Mouse (Mus musculus) macrophage (primary cell): ENCODE data around the gene Papln. TPM values are rescaled to one million over a fixed set of nuclear protein-coding genes. Genes with fewer than 3 reads are reported as not detected.

Experiments used
- H3K27ac ChIP-seq: fragments of 350-480 bp; formaldehyde crosslinking; 2 replicates; pipeline ENCODE4 v1.9.0; 2021
- H3K36me3 ChIP-seq: fragments of 350-480 bp; formaldehyde crosslinking; 2 replicates; pipeline ENCODE4 v1.9.0; 2021; ENCODE audit errors: inconsistent target
- H3K4me3 ChIP-seq: fragments of 350-480 bp; formaldehyde crosslinking; 2 replicates; pipeline ENCODE4 v1.9.0; 2021; ENCODE audit errors: inconsistent target
- H3K79me2 ChIP-seq: fragments of 350-480 bp; formaldehyde crosslinking; 2 replicates; pipeline ENCODE4 v1.9.0; 2021; ENCODE audit errors: inconsistent target
- WGBS: methylation state at CpG from one replicate; pipeline ENCODE4 v1.1.7; 2026; ENCODE audit warnings: inconsistent platforms; ENCODE audit not compliant: missing documents; 5-methylcytosine and 5-hydroxymethylcytosine counted together
- polyA plus RNA-seq: library from polyadenylated mRNA; stranded (reverse); fragments of 250-400 nt; gene quantifications from 3 replicates; pipeline ENCODE4 v1.2.4, GENCODE M21; 2018; ENCODE audit warnings: inconsistent platforms

The Papln gene
- polyA plus RNA-seq, 1 experiment from 2014 or later = not detected

DNA sequence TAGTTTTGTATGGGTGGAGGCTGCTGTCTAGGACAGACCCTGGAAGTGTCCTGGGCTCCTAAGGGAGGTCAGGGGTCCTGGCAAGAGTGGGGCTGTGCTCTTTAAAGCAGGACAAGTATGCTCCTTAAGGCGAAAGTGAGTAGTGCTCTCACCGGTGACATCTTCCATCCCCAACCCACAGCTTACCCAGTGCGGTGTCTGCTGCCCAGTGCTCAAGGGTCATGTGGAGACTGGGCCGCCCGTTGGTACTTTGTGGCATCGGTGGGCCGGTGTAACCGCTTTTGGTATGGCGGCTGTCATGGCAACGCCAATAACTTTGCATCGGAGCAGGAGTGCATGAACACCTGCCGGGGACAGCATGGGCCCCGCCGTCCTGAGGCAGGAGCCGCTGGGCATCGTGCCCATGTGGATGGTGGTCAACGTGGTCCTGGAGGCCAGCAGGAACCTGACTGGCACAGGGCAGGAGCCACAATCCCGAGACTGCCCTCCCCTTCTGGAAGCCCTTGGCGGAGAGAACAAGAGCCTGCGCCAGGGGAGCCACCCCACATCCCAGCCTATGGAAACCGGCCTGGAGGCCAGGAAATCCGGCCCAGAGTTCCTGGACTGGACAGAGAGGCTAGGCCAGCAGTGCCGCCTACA, 18.3 kb downstream of the Papln start:
- H3K4me3 ChIP-seq = no peak overlapping the region
- no peaks in the 10 kb centered on the region for H3K36me3 ChIP-seq
- no peaks in the 10 kb centered on the region for H3K79me2 ChIP-seq
- H3K27ac ChIP-seq = no peak overlapping the region
- 90% methylated on average over 22 of the region's 23 CpGs for WGBS

DNA sequence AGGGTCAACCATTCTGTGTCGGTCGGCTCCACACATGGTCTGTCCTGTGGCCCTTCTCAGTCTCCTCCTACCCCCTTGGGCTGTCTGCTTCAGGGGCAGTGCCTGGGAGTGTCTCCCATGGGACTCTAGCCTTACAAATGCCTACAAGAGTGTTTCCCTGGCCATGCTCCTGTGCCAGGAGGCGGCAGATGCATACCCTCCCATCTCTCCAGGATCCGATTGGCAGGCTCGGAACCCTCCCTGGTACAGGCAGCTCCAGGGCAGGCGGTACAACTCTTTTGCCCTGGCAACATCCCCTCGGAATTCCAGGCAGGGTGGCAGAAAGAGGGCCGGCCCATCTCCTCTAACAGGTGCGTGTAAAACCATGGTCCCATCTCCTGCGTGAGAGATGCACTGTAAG, 19.2 kb downstream of the Papln start:
- H3K79me2 ChIP-seq = no peaks in the 10 kb centered on the region
- no peak overlapping the region for H3K27ac ChIP-seq
- no peak overlapping the region for H3K4me3 ChIP-seq
- 91% methylated on average over 9 of the region's 10 CpGs for WGBS
- no peaks in the 10 kb centered on the region for H3K36me3 ChIP-seq

DNA sequence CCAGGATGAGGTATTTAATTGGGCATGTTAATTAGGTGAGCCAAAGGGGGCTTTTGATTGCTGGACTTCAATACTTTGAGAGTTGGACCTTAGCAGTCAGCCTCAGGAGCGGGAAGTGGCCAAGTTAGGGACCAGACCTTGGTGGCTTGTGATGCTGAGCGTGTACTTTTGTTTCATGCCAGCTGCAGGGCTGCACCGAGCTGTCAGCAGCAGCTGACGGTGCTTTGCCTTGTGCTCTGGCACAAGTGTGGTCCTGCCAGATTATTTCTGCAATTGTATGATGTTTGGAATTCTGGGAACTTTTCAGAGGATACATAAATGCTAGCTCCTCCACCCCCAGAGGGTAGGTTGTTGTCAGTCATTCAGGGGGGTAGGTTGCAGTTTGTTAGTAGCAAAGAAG, 21.9 kb downstream of the Papln start:
- WGBS = 90% methylated on average over 4 of the region's 4 CpGs
- H3K36me3 ChIP-seq = no peaks in the 10 kb centered on the region
- no peak overlapping the region for H3K27ac ChIP-seq
- H3K79me2 ChIP-seq = no peaks in the 10 kb centered on the region
- H3K4me3 ChIP-seq = no peak overlapping the region

GRCm38 (mm10) chr12:83789051-83789780, 25.8 kb downstream of the Papln start:
- Histone ChIP-seq H3K79me2 (no peaks in the 10 kb centered on the region), H3K27ac (no peak overlapping the region), H3K36me3 (0 out of 2 replicates have a peak, but pooled peaks cover 5% of the 10 kb centered on the region), H3K4me3 (no peak overlapping the region)
- 97% methylated on average over 17 of the region's 17 CpGs for WGBS

GRCm38 (mm10) chr12:83789781-83790140, 26.3 kb downstream of the Papln start:
- H3K27ac ChIP-seq = no peak overlapping the region
- H3K79me2 ChIP-seq = no peaks in the 10 kb centered on the region
- 0 out of 2 replicates have a peak, but pooled peaks cover 5% of the 10 kb centered on the region for H3K36me3 ChIP-seq
- WGBS = 74% methylated on average over 4 of the region's 4 CpGs
- no peak overlapping the region for H3K4me3 ChIP-seq

DNA sequence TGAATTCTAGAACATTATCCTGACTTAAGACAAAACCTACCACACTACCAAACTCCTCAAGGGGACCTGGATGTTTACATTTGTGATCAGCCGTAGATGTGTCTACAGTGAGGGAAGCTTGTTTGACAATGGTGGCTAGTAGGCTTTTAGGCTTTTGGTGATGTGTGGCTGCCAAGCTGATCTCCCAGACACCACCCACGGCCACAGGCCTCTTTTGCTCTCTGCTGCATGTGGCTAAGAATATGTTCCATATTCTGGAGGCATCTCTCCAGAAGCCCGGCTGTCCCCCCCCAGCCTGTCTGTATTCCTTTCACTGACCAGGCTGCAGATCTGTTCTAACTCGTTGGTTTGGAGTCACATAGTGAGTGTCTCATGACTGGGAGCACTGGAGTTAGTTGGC, 27.3 kb downstream of the Papln start:
- Histone ChIP-seq H3K36me3 (peaks cover 14% of the 10 kb centered on the region), H3K4me3 (no peak overlapping the region), H3K79me2 (no peaks in the 10 kb centered on the region), H3K27ac (no peak overlapping the region)
- WGBS = 86% methylated on average over 4 of the region's 4 CpGs

- peaks cover 23% of the 10 kb centered on the region for H3K36me3 ChIP-seq
- WGBS = 96% methylated on average over 10 of the region's 10 CpGs
- no peak overlapping the region for H3K4me3 ChIP-seq
- H3K79me2 ChIP-seq = no peaks in the 10 kb centered on the region
- no peak overlapping the region for H3K27ac ChIP-seq
Measured at GRCm38 (mm10) chr12:83791737-83792136, 28.3 kb downstream of the Papln start.

GRCm38 (mm10) chr12:83792706-83793410, 29.4 kb downstream of the Papln start:
- no peak overlapping the region for H3K27ac ChIP-seq
- no peak overlapping the region for H3K4me3 ChIP-seq
- peaks cover 35% of the 10 kb centered on the region for H3K36me3 ChIP-seq
- WGBS = 97% methylated on average over 10 of the region's 10 CpGs
- no peaks in the 10 kb centered on the region for H3K79me2 ChIP-seq

- Histone ChIP-seq H3K79me2 (no peaks in the 10 kb centered on the region), H3K27ac (no peak overlapping the region), H3K4me3 (no peak overlapping the region), H3K36me3 (peaks cover 57% of the 10 kb centered on the region)
- WGBS = 91% methylated on average over 2 of the region's 2 CpGs
Measured at GRCm38 (mm10) chr12:83795051-83795450, 31.6 kb downstream of the Papln start.

GRCm38 (mm10) chr12:83795586-83795985, 32.2 kb downstream of the Papln start:
- Histone ChIP-seq H3K79me2 (no peaks in the 10 kb centered on the region), H3K36me3 (peaks cover 62% of the 10 kb centered on the region), H3K4me3 (no peak overlapping the region), H3K27ac (no peak overlapping the region)
- 95% methylated on average over 7 of the region's 7 CpGs for WGBS

GRCm38 (mm10) chr12:83798313-83798712, 34.9 kb downstream of the Papln start:
- WGBS = 92% methylated on average over 5 of the region's 5 CpGs
- H3K27ac ChIP-seq = no peak overlapping the region
- H3K36me3 ChIP-seq = peaks cover 88% of the 10 kb centered on the region
- no peaks in the 10 kb centered on the region for H3K79me2 ChIP-seq
- no peak overlapping the region for H3K4me3 ChIP-seq

DNA sequence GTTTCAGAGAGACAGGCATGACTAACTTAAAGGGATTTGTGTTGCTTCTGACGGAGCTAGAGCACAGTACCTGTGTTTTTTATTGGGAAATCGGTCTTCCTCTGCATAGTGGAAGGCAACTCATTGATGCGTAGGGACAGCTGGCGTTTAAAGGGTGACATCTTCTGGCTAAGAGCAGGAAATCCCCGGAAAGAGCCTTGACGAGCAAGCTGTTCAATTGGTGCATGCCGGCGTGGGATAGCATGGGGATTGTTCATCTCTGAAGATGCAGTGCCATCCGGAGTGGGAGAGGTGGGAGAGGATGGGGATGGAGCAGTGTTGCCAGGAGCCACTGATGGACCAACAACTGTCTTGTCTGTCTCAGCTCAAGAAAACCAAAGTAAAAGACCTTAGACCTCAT, 37.5 kb downstream of the Papln start:
- peaks cover 93% of the 10 kb centered on the region for H3K36me3 ChIP-seq
- no peak overlapping the region for H3K27ac ChIP-seq
- 90% methylated on average over 9 of the region's 9 CpGs for WGBS
- H3K4me3 ChIP-seq = no peak overlapping the region
- H3K79me2 ChIP-seq = no peaks in the 10 kb centered on the region

GRCm38 (mm10) chr12:83803641-83804040, 40.2 kb downstream of the Papln start:
- peaks cover 90% of the 10 kb centered on the region for H3K36me3 ChIP-seq
- 96% methylated on average over 7 of the region's 7 CpGs for WGBS
- H3K79me2 ChIP-seq = no peaks in the 10 kb centered on the region
- no peak overlapping the region for H3K27ac ChIP-seq
- no peak overlapping the region for H3K4me3 ChIP-seq

GRCm38 (mm10) chr12:83811901-83812300, 48.5 kb downstream of the Papln start:
- Histone ChIP-seq H3K4me3 (no peak overlapping the region), H3K27ac (no peak overlapping the region), H3K36me3 (peaks cover 14% of the 10 kb centered on the region), H3K79me2 (no peaks in the 10 kb centered on the region)
- WGBS = 35% methylated on average over 2 of the region's 3 CpGs

GRCm38 (mm10) chr12:83816616-83817015, 53.2 kb downstream of the Papln start:
- H3K27ac ChIP-seq = no peak overlapping the region
- H3K79me2 ChIP-seq = no peaks in the 10 kb centered on the region
- no peaks in the 10 kb centered on the region; the same call in 1 of the 2 replicates for H3K36me3 ChIP-seq
- H3K4me3 ChIP-seq = no peak overlapping the region
- WGBS = 100% methylated on average over 1 of the region's 1 CpGs
